Mouse (Mus musculus): Measurements from ENCODE around the gene Myrip.

DNA sequence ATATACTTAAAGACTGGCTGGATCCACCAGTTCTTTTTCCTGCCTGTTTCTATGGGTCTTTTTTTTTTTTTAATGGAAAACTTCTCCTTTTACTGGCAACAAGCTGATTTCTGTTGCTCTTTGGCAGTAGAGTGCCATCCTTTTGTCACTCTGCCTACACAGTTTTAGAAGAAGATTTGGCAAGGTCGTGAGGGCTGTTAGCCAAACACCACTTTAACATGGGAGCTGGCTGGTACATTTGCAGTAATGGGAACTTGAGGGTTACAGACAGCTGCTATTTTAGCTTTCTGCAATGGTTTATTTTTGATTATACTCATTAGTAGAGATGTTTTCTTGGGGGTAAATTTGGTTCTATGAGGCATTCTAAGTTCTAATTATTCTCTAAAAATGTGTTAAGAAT is 137.5 kb downstream of the Myrip start:
- TF ChIP-seq CTCF (IDR thresholded peaks at IDR 0.05; ENCODE audit: control insufficient read depth, insufficient read depth, insufficient replicate concordance, low read depth, low read length), result no peak
- TF ChIP-seq POLR2A (IDR thresholded peaks at IDR 0.05; ENCODE audit: control insufficient read depth, low read depth, low read length), result no peak
